Mouse (Mus musculus) embryonic fibroblast, embryonic 13.5 days (primary cell): Measurements from ENCODE around the gene D130043K22Rik. TPM values are rescaled to one million over a fixed set of nuclear protein-coding genes. Genes with fewer than 3 reads are reported as not detected.

ENCODE experiments used
- H3K27ac ChIP-seq: 2 replicates; pipeline ENCODE4 v1.5.1; 2012; ENCODE audit warnings: low read length, control low read depth, inconsistent platforms; ENCODE audit not compliant: insufficient read depth
- H3K4me1 ChIP-seq: 2 replicates; pipeline ENCODE4 v1.6.1; 2011; ENCODE audit warnings: low read length; ENCODE audit not compliant: control insufficient read depth, insufficient read depth
- H3K4me3 ChIP-seq: 2 replicates; pipeline ENCODE4 v1.5.1; 2011; ENCODE audit warnings: mild to moderate bottlenecking, control low read depth, low read length; ENCODE audit not compliant: insufficient read depth
- CTCF ChIP-seq: IDR thresholded peaks from 2 replicates; pipeline ENCODE4 v1.5.1; 2011; ENCODE audit warnings: mild to moderate bottlenecking, control low read depth, low read length, moderate library complexity, borderline replicate concordance; ENCODE audit not compliant: insufficient read depth
- POLR2A ChIP-seq: IDR thresholded peaks from 2 replicates; pipeline ENCODE4 v1.6.1; 2011; ENCODE audit warnings: low read depth, mild to moderate bottlenecking, control low read depth, low read length, moderate library complexity
- polyA plus RNA-seq: library from polyadenylated mRNA; stranded (reverse); fragments of >200 nt; gene quantifications from 2 replicates; pipeline ENCODE4 v1.2.4, GENCODE M21; 2011; ENCODE audit warnings: low read depth; ENCODE audit not compliant: missing spikeins, insufficient read length

Gene D130043K22Rik
- polyA plus RNA-seq, 1 experiment = 0.51 TPM

DNA sequence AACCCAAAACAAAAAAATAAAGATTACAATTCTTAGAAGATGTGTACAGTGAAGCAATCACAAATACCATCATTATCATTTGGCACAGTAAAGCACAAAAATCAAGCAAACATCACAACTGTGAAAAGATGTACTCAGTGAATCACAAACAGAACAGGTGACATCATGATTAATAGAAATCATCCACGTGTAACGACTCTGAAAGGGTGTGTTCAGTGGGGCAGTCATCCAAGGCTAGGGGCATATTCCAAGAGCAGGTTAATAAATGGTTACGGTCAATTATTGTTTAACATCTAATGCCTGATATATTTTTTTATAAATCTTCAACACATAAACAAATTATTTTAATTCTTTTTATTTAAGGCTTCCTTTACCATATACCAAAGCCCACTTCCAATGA lies 47.6 kb downstream of the D130043K22Rik start:
- no peak for TF ChIP-seq POLR2A
- TF ChIP-seq CTCF = no peak
- H3K4me1 ChIP-seq = no peaks in the 10 kb centered on the region
- no peak overlapping the region for H3K4me3 ChIP-seq
- H3K27ac ChIP-seq = no peak overlapping the region

DNA sequence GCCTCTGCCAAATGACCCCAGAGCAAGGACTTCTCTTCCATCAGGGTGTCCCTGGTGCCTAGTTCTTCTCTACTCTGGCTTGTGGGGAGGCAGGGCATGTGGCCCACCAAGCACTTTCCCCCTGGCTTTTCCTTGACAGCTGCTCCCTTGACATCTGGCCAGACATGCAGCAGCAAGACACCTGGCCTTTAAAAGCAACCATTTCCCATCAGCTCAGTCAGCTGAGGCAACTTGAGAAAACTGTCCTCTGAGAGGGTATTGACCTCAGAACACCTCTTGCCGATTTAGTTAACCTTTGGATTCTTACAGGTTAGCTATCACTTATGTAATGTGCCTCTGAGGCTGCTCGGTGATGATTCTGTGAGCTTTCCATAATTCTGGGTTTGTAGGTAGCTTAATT lies 48.9 kb downstream of the D130043K22Rik start:
- TF ChIP-seq POLR2A = no peak
- no peak for TF ChIP-seq CTCF
- H3K4me1 ChIP-seq = no peaks in the 10 kb centered on the region
- H3K4me3 ChIP-seq = no peak overlapping the region
- no peak overlapping the region for H3K27ac ChIP-seq

DNA sequence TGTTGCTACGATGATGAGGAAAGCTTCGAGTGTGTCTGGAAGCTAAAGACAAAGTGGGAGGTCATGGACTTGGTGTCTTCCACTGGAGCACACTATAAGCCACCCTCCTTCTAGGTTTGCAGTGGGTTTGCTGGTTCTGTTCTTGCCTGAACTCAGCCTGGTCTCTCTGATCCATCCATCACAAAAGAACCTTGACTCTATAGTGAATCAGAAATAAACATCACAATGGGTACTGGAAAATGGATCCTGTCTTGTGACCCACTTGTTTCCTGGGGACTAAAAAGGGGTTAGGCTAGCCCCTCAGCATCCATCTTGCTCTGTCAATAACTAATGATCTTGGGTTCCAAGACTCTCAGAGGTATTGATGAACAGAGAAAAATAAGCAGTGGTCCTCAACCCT lies 57.0 kb downstream of the D130043K22Rik start:
- Histone ChIP-seq H3K4me1 (no peaks in the 10 kb centered on the region), H3K27ac (no peak overlapping the region)

DNA sequence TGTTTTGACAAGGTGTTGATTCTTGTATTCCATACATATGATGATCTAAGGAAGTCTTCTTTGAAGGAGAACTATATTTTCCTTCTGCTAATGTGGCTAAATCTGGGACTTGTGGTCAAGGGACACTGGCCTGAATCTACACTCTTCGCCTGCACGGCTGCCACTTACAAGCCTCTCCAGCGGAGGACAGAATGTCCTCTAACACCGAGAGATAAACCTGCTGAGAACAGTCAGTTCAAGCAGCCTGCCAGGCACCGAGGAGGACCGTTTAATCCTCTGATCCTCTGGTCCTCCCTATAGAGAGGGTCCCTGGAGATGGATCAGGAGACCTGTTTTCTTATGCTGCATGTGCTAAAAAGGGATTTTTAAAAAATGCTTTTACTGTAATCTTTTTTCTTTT lies 58.5 kb downstream of the D130043K22Rik start:
- Histone ChIP-seq H3K27ac (no peak overlapping the region), H3K4me3 (no peak overlapping the region), H3K4me1 (no peaks in the 10 kb centered on the region)
- TF ChIP-seq CTCF = no peak
- TF ChIP-seq POLR2A = no peak

More for the DNA sequence above, 57.0 kb downstream of the D130043K22Rik start:
- TF ChIP-seq POLR2A = no peak
- TF ChIP-seq CTCF = no peak
- no peak overlapping the region for H3K4me3 ChIP-seq

DNA sequence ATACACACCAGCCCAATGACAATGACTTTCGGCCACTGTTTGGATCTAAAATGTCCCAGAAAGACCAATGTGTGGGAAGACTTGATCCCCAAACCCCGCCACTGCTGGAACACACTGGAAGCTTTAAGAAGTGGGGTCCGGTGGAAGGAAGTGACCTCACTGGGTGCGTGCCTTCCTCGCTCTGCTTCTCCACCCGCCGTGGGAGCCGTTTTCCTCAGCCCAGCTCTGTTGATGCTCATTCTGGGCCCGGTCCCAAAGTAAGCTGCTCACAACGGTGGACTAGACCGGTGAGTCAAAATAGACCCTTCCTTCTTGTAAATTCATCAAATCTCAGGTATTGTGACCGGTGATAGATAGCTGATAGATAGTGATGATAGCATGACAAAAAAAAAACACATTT lies 60.5 kb downstream of the D130043K22Rik start:
- no peak overlapping the region for H3K27ac ChIP-seq
- H3K4me3 ChIP-seq = no peak overlapping the region
- H3K4me1 ChIP-seq = no peaks in the 10 kb centered on the region
- no peak for TF ChIP-seq CTCF
- TF ChIP-seq POLR2A = no peak

DNA sequence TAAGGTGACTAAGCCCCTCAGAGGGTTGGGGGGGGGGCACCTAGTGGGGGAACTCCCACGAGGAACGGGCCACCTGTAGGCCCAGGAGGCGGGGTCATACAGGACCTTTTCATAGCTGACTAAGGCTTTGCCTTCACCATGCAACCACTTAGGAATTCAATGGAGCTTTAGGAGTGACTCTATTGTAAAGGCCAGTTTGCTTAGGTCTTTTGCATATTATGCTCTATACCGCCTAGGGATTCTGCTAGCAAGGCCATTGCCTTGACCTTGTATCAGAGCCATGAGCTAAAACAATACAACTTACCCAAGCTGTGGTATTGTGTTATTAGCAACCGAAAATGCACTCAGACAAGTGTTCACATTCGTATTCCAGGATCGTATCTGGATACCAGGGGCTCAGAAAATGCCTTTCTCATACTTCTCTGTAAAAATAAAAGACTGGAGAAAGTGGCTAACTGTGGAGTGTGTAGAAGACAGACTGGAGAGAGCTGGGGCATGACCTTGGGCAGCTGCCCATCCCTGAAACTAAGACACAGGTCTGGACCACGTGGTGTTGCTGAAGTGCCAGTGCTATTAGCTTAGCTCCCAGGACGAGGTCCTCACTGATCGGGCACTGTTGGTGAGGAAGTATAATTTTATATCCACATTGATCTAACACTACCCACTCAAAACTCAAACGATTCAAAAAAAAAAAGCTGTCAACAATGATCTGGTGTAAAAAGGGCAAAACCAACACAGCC lies 62.1 kb downstream of the D130043K22Rik start:
- Histone ChIP-seq H3K4me1 (no peaks in the 10 kb centered on the region), H3K27ac (no peak overlapping the region), H3K4me3 (no peak overlapping the region)
- no peak for TF ChIP-seq CTCF

DNA sequence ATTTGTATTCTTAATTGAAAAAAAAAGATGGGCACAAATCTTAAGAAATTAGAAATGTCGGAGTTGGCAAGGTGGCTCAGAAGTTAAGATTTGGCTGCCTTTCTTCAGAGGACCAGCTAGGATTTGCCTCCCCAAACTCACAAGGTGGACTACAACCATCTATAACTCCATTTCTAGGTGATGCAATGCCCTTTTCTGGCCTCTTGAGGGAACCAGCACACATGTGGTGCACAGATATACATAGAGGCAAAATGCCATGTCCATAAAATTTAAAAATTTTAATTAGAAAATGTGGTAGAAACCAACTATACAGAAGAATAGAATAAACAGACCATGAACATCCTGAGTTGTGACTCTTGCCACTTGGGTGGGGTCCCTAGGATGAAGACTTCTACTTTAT lies 64.2 kb downstream of the D130043K22Rik start:
- Histone ChIP-seq H3K27ac (no peak overlapping the region), H3K4me3 (no peak overlapping the region), H3K4me1 (no peaks in the 10 kb centered on the region)
- TF ChIP-seq CTCF (no peak), POLR2A (no peak)

DNA sequence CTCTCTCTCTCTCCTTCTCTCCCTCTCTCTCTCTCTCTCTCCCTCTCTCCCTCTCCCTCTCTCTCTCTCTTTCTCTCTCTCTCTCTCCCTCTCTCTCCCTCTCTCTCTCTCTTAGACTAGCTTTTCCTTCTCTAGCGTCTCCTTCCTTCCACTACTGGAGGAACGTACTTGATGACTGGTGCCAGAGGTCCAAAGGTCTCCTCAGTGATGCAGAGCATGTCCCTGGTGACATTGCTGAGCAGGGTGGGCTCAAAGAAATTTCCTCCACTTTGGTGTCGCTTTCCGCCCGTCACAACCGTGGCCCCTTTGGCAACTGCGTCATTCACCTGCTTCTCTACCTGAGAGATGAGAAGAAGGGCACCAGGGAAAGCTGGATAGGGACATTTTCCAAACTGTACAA lies 68.6 kb downstream of the D130043K22Rik start:
- H3K4me3 ChIP-seq = no peak overlapping the region
- no peak overlapping the region for H3K27ac ChIP-seq
- TF ChIP-seq CTCF = no peak
- no peak for TF ChIP-seq POLR2A
- no peaks in the 10 kb centered on the region for H3K4me1 ChIP-seq

DNA sequence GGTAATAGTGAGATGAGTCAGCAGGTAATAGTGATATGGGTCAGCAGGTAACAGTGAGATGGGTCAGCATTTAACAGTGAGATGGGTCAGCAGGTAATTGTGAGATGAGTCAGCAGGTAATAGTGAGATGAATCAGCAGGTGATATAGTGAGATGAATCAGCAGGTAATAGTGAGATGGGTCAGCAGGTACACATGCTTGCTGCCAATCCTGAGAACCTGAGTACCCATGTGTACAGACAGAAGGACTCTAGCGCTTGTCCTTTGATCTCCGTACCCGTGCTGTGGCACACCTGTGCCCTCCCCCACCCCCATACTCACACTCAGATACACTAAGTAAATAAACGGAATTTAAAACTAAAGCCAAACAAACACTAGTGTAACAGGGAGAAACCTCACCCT lies 70.0 kb downstream of the D130043K22Rik start:
- no peak overlapping the region for H3K27ac ChIP-seq
- TF ChIP-seq POLR2A (no peak), CTCF (no peak)
- H3K4me3 ChIP-seq = no peak overlapping the region
- no peaks in the 10 kb centered on the region for H3K4me1 ChIP-seq

DNA sequence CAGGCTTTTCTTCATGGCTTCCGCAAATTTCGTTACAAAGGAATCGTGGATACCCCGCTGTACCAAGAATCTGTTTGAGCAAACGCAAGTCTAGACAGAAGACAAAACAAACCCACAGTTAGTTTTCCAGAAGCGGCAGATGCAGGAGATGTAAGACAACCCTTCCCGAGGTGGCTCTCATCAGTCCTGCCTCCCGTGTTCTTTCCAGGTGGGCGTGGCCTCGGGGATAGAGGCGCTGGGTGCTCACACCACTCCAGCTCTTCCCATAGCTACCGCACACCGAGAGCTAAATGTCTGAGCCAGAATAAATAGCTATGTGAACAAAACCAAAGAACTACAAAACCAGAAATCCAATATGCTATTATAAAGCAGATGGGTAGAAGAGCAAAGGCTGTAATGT lies 70.9 kb downstream of the D130043K22Rik start:
- Histone ChIP-seq H3K27ac (no peak overlapping the region), H3K4me1 (no peaks in the 10 kb centered on the region), H3K4me3 (no peak overlapping the region)
- TF ChIP-seq CTCF = no peak
- no peak for TF ChIP-seq POLR2A
